Mouse (Mus musculus) spleen, postnatal 36 days (tissue): ENCODE measurements around the gene Arl6ip6.

Experiments
- DNase-seq, 2 experiments: peaks; one replicate each; pipeline ENCODE4 v3.0.0; 2022; ENCODE audit warnings: low spot score in 2 of 2, mixed read lengths in 1 of 2

Gene Arl6ip6

GRCm38 (mm10) chr2:53191523-53192220 is at the start of gene Arl6ip6:
Arl6ip6 (plus strand) TSS chr2:53191726.
- peak; percentile 96 to 97 for DNase-seq

GRCm38 (mm10) chr2:53146852-53147251 is 44.7 kb upstream of the Arl6ip6 start:
- DNase-seq: no peak

GRCm38 (mm10) chr2:53173966-53174365 is 17.6 kb upstream of the Arl6ip6 start:
- no peak for DNase-seq

GRCm38 (mm10) chr2:53178966-53179365 is 12.6 kb upstream of the Arl6ip6 start:
- no peak for DNase-seq

- no peak for DNase-seq
These were observed 11.7 kb upstream of the Arl6ip6 start for GRCm38 (mm10) chr2:53179876-53180275.

GRCm38 (mm10) chr2:53189811-53190210 is 1.7 kb upstream of the Arl6ip6 start:
- DNase-seq: peak in 1 of 2 experiments; percentile 7

- peak; percentile 99 for DNase-seq
These were observed 628 bp upstream of the Arl6ip6 start, which contains the start of gene Prpf40a for GRCm38 (mm10) chr2:53190684-53191511. Prpf40a (minus strand) TSS chr2:53191284.

GRCm38 (mm10) chr2:53192386-53192785 is 860 bp downstream of the Arl6ip6 start:
- DNase-seq: no peak

- DNase-seq: no peak
These were observed 4.9 kb downstream of the Arl6ip6 start for GRCm38 (mm10) chr2:53196431-53196830.

GRCm38 (mm10) chr2:53199203-53199602 is 7.7 kb downstream of the Arl6ip6 start:
- no peak for DNase-seq

- no peak for DNase-seq
These were observed 8.8 kb downstream of the Arl6ip6 start for GRCm38 (mm10) chr2:53200164-53200885.

- no peak for DNase-seq
These were observed 13.1 kb downstream of the Arl6ip6 start for GRCm38 (mm10) chr2:53204373-53205274.

- DNase-seq: no peak
These were observed 15.2 kb downstream of the Arl6ip6 start for GRCm38 (mm10) chr2:53206749-53207148.

GRCm38 (mm10) chr2:53213493-53213892 is 22.0 kb downstream of the Arl6ip6 start:
- no peak for DNase-seq

GRCm38 (mm10) chr2:53222242-53222641 is 30.7 kb downstream of the Arl6ip6 start:
- no peak for DNase-seq

- DNase-seq: no peak
These were observed 65.5 kb downstream of the Arl6ip6 start for GRCm38 (mm10) chr2:53256982-53257381.
